Mouse (Mus musculus) liver, postnatal 0 days (tissue): ENCODE measurements around the gene Tnni1.

Source experiments
- CTCF ChIP-seq: sonication (generic); IDR thresholded peaks from 2 replicates; pipeline ENCODE4 v1.5.1; 2016; ENCODE audit warnings: antibody characterized with exemption, low read depth
- EP300 ChIP-seq: IDR thresholded peaks from 2 replicates; pipeline ENCODE4 v1.6.1; 2016; ENCODE audit warnings: antibody characterized with exemption, low read depth, mild to moderate bottlenecking

DNA sequence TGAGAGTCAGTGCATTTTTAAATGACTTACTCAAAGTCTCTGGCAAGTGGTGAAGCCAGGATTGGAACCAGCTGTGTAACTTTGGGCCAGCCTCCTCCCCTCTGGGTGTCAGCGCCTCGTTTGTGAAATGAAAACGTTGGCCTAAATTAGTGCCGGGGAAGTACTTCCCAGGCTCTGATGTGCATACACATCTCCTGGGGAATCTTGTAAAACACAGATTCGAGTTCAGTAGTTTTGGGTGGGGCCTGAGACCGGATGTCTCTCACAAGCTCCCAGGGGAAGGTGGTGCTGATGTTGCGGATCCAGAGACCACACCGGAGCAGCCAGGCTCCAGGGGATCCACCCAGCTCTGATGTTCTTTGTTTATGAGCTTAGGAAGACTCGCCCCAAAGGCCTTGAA, 23.9 kb upstream of the Tnni1 start:
- no peak for TF ChIP-seq CTCF
- no peak for TF ChIP-seq EP300
